Mouse (Mus musculus) thymus, adult 2 months (tissue): Measurements from ENCODE around the gene Rad51d.

Experiments
- CTCF ChIP-seq: fragments of 200-500 bp; IDR thresholded peaks from 2 replicates; pipeline ENCODE4 v1.5.1; 2012; ENCODE audit warnings: mild to moderate bottlenecking, control low read depth, low read length, moderate library complexity, borderline replicate concordance; ENCODE audit not compliant: control insufficient read depth, poor library complexity, insufficient read depth; ENCODE audit errors: extremely low read depth
- POLR2A ChIP-seq: fragments of 200-500 bp; IDR thresholded peaks from 2 replicates; pipeline ENCODE4 v1.6.1; 2012; ENCODE audit warnings: mild to moderate bottlenecking, low read length, control low read depth, moderate library complexity; ENCODE audit not compliant: control insufficient read depth, poor library complexity, insufficient read depth; ENCODE audit errors: extremely low read depth

DNA sequence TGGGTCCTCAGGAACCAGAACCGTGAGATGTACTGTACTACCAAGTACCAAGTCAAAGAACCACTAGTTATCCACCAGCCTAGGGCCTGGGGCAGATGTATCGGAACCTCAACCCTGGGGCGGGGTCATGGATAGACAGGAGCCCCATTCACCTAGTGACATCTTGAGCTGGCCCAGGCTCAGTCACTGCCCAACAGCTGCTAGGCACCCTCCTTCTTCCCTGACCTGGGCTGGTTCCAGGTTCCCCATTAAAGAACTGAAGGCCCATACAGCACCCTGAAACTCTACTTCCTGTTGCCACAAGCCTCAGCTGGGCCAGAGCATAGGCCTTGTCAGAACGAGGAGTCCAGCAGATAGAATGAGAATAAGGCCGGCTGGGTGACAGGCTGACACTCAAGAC, 9.3 kb upstream of the Rad51d start:
- no peak for TF ChIP-seq CTCF
- TF ChIP-seq POLR2A = no peak
